Mouse (Mus musculus): Measurements from ENCODE around the gene Itih5. TPM values are rescaled to one million over a fixed set of nuclear protein-coding genes. Genes with fewer than 3 reads are reported as not detected.

Itih5 gene
- polyA plus RNA-seq, 1 experiment from 2014 or later, result 2.5 TPM

DNA sequence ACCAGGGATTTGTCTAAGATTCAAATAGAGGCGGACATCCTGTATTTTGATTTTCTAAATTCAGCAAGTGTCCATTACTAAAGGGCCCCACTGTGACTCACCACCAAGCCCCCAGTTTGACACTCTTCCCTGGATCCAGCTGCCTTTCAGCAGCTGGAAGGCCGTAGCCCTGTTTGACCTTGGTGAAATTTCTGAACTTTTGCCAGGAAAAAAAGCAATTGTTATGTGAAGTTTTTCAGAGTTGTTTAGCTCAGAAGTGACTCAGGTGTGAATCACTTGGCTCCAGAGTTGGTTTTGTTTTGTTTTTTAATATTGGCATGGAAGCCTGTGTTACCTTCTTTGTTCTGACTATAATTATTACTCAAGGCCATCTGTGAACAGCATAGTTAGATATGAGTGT is 46.0 kb downstream of the Itih5 start:
- no peaks in the 10 kb centered on the region for H3K9me3 ChIP-seq (replicated peaks)
- H3K36me3 ChIP-seq, result no peaks in the 10 kb centered on the region
- H3K4me1 ChIP-seq, result no peaks in the 10 kb centered on the region
- no peak overlapping the region for H3K27ac ChIP-seq
- no peak for DNase-seq (ENCODE audit: low spot score)
- WGBS, result 78% methylated on average over 2 of the region's 2 CpGs
- no peaks in the 10 kb centered on the region for H3K27me3 ChIP-seq (ENCODE audit: low read depth, poor library complexity, severe bottlenecking)
- H3K4me3 ChIP-seq, result no peak overlapping the region

DNA sequence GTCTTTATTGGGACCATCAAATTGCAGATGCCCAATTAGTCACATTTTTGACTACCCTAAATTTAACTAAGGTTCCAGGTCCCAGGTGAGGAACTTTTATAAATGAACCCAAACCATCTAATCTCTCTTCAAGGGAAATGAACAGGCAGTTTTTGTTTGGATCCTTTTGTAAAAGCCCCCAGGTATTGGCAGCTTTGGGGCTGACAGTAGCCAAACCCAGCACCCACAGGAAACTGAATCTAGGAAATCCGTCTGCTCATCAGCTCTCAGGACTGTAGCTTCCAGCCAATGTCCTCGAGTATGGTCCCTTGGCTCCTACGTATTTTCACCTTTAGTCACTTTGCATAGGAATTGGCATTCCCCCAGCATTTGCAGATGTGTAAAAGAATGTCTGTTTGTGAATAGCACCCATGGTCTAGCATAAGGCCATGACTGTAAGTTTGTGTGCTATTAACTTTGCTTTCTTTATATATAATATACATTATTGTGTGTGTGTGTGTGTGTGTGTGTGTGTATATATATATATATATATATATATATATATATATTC is 47.4 kb downstream of the Itih5 start:
- no peak overlapping the region for H3K27ac ChIP-seq
- no peak for DNase-seq (ENCODE audit: low spot score)
- WGBS, result 72% methylated on average over 3 of the region's 3 CpGs
- no peaks in the 10 kb centered on the region for H3K4me1 ChIP-seq
- no peaks in the 10 kb centered on the region for H3K27me3 ChIP-seq (ENCODE audit: low read depth, poor library complexity, severe bottlenecking)
- H3K4me3 ChIP-seq, result no peak overlapping the region
- H3K9me3 ChIP-seq (replicated peaks), result no peaks in the 10 kb centered on the region
- no peaks in the 10 kb centered on the region for H3K36me3 ChIP-seq

DNA sequence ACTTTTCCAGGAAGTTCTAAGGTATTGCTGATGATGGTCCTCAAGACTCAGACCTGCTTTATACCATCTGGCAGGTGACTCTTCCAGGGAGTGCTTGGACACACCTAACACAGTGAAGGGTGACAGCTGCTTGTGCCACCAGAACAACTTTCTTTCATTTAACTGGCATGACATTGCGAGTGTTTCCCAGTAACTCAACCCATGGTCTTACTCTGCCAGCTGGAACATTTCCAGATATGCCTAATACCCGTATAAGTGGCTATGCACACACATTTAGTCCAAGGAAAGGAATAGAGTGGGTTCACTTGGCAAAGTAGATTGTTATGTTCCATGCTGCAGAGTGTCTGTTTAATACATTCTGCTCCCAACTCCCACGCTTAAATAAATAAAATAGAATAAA is 50.9 kb downstream of the Itih5 start:
- Histone ChIP-seq H3K4me3 (no peak overlapping the region), H3K27ac (no peak overlapping the region), H3K36me3 (no peaks in the 10 kb centered on the region), H3K9me3 (replicated peaks) (no peaks in the 10 kb centered on the region), H3K27me3 (ENCODE audit: low read depth, poor library complexity, severe bottlenecking) (no peaks in the 10 kb centered on the region), H3K4me1 (no peaks in the 10 kb centered on the region)
- WGBS, result 89% methylated on average over 3 of the region's 3 CpGs
- no peak for DNase-seq (ENCODE audit: low spot score)

DNA sequence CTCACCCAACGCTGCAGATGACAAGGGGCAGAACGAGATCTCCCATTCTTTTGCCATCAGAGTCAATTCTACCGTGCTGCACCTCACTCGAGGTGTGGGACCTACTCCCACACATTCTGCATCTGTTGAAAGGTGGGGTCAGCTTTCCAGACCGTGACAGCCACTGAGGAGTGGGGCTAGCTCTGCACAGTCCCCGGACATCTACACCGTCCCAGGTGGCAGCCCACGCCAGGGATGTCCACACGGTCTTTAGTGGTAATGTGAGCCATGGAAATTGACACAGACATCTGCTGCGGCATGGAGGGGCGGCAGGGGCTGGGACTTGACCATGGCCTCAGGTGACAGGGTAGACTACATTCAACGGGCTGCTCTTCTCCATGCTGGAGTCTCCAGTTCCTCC is 60.1 kb downstream of the Itih5 start:
- no peak overlapping the region for H3K27ac ChIP-seq
- DNase-seq (ENCODE audit: low spot score), result no peak
- no peaks in the 10 kb centered on the region for H3K9me3 ChIP-seq (replicated peaks)
- 86% methylated on average over 12 of the region's 12 CpGs for WGBS
- H3K4me1 ChIP-seq, result peaks cover 13% of the 10 kb centered on the region
- no peaks in the 10 kb centered on the region for H3K36me3 ChIP-seq
- no peaks in the 10 kb centered on the region for H3K27me3 ChIP-seq (ENCODE audit: low read depth, poor library complexity, severe bottlenecking)
- no peak overlapping the region for H3K4me3 ChIP-seq

DNA sequence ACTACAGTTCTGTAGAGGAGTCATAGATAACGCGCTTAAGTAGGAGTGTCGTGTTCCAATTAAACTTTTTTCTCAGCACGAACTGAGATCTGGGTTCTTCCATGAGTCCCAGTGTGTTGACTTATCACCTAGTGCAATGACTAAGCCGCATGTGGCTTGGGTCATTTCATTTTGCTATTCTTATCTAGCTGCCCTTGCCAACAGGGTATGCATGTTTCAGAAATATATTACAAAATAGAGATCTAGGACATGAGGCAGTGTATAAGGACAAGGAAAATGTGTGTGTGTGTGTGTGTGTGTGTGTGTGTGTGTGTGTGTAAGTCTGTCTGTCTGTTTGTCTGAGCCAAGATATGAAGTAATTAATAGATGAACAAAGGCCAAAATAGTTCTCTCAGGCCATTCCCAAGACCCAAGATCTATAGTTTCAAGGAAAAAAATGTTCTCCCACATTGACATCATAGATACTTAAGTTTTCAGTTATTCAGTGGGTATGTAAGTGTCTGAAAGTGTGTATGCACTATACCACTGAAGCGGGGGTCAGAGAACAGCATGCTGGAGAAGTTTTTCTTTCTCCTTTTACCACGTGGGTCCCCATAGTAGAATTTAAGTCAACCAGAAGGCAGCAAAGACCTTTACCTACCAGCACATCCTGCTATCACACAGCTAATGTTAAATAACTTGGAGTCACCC is 62.6 kb downstream of the Itih5 start:
- H3K27ac ChIP-seq, result no peak overlapping the region; the same call in 1 of the 2 replicates
- H3K36me3 ChIP-seq, result no peaks in the 10 kb centered on the region
- no peaks in the 10 kb centered on the region for H3K27me3 ChIP-seq (ENCODE audit: low read depth, poor library complexity, severe bottlenecking)
- H3K4me1 ChIP-seq, result peaks cover 13% of the 10 kb centered on the region
- H3K4me3 ChIP-seq, result no peak overlapping the region
- 87% methylated on average over 7 of the region's 7 CpGs for WGBS
- DNase-seq (ENCODE audit: low spot score), result no peak
- H3K9me3 ChIP-seq (replicated peaks), result no peaks in the 10 kb centered on the region

DNA sequence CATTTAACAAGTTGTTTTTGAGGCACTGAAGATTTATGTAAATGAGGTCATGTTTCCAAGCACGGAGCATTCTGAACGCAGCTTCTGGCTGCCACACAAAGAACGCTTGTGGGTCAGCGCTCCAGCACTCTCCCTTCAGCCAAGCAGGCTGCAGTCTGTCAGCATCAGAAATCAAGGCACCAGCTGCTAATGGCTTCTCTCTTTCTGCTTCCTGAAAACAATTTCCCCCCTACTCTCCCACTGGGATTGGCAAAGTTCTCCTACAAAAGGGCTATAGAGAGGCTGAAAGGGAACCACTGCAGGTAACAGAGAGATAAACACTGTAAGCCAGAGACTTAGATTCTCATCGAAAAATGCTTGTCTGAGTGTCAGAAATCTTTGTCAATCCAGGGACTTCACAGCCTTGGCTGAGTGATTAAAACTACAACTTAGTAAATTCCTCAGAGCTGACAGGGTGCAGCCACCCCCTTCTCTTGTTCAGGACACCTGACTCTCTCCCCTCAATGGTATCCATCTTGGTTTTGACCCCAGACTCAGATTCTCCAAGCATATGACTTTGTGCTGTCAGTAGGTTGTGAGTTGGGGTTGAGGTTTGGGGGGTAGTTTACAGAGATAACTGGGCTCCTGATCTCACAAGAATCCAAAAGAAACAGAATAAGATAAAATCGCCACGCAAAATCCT is 63.3 kb downstream of the Itih5 start:
- Histone ChIP-seq H3K4me1 (peaks cover 13% of the 10 kb centered on the region), H3K27me3 (ENCODE audit: low read depth, poor library complexity, severe bottlenecking) (no peaks in the 10 kb centered on the region), H3K36me3 (no peaks in the 10 kb centered on the region), H3K27ac (no peak overlapping the region; the same call in 1 of the 2 replicates), H3K9me3 (replicated peaks) (no peaks in the 10 kb centered on the region), H3K4me3 (no peak overlapping the region)
- DNase-seq (ENCODE audit: low spot score), result no peak
- WGBS, result 65% methylated on average over 7 of the region's 7 CpGs

DNA sequence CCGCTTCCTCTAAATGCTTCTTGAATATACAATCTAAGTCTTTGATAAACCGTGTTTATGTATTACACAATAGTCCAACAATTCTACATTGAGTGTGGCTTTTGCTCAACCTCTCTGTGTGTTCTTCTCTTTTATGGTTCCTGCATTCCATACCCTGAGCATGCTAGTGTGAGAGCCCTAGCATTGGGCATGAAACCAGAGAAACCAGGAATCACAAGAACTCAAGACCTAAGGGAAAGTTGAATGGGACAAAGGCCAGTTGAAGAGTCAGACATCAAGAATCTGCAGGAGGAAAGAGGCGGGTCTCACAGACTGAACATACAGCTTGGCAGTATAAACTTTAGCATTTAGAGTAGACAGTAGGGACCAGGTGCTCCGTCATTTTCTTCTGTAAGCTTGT is 68.5 kb downstream of the Itih5 start:
- H3K27me3 ChIP-seq (ENCODE audit: low read depth, poor library complexity, severe bottlenecking), result no peaks in the 10 kb centered on the region
- no peak for DNase-seq (ENCODE audit: low spot score)
- no peaks in the 10 kb centered on the region for H3K9me3 ChIP-seq (replicated peaks)
- H3K36me3 ChIP-seq, result no peaks in the 10 kb centered on the region
- H3K4me3 ChIP-seq, result no peak overlapping the region
- peaks cover 6% of the 10 kb centered on the region; the same call in 1 of the 2 replicates for H3K4me1 ChIP-seq
- WGBS, result 94% methylated on average over 4 of the region's 4 CpGs
- H3K27ac ChIP-seq, result no peak overlapping the region

DNA sequence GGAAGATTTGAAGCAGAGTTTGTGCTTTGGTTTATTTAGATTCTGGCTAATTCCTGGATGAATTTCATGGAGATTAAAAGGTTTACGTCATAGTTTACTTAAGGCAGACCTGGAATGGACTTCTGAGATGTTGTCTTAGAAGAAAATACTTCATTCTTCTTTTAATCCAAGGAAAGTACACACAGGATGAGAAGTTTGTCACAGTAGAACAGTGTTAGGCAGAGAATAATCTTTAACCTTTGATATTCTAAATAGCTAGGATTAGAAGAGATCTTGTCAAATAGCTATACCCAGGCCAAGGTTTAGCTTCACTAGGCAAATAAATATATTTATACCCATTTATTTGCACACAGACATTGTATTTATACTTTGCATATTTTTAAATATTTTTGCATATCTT is 73.5 kb downstream of the Itih5 start:
- Histone ChIP-seq H3K27ac (no peak overlapping the region), H3K36me3 (no peaks in the 10 kb centered on the region), H3K4me1 (no peaks in the 10 kb centered on the region), H3K27me3 (ENCODE audit: low read depth, poor library complexity, severe bottlenecking) (no peaks in the 10 kb centered on the region), H3K4me3 (no peak overlapping the region), H3K9me3 (replicated peaks) (no peaks in the 10 kb centered on the region)
- 95% methylated on average over 1 of the region's 1 CpGs for WGBS
- no peak for DNase-seq (ENCODE audit: low spot score)

DNA sequence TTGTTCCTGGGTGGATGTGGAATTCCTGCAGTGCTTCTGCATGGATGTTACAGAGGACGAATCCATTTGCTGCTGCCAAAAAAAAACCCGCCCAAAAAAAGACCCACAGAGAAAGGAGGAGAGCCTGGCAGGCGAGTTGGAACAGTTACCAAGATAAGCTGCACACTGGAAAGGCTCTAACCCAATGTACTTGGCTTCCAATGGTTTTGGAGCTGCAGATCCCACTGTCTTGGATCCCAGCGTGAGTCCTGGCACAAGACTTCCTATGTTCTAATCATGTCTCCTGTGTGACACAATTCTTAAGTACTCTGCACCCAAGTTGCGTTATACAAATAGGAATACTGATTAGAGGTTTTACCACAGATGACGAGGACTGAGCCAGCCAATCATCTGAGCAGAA is 78.6 kb downstream of the Itih5 start:
- Histone ChIP-seq H3K27me3 (ENCODE audit: low read depth, poor library complexity, severe bottlenecking) (no peaks in the 10 kb centered on the region), H3K9me3 (replicated peaks) (no peaks in the 10 kb centered on the region), H3K4me3 (no peak overlapping the region), H3K36me3 (no peaks in the 10 kb centered on the region), H3K4me1 (no peaks in the 10 kb centered on the region), H3K27ac (no peak overlapping the region)
- WGBS, result 78% methylated on average over 6 of the region's 6 CpGs
- DNase-seq (ENCODE audit: low spot score), result no peak

DNA sequence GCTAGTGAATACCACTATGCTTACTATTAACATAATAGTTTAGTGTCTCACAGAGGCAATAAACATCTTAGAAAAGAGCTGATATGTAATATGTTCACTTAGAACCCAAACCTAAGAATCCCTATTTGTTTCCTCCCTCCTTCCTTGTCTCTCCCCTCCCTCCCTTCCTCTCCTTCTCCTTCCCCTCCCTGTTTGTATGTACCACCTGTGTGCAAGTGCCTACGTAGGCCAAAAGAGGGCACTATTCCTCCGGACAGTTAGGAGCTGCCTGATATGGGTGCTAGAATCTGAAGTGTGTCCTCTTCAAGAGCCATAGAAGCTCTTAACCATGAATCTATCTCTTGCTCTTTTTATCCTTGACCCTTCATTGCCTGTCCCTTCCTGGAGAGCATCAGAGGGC is 83.2 kb downstream of the Itih5 start:
- DNase-seq (ENCODE audit: low spot score), result no peak
- Histone ChIP-seq H3K27ac (no peak overlapping the region), H3K9me3 (replicated peaks) (no peaks in the 10 kb centered on the region), H3K36me3 (no peaks in the 10 kb centered on the region), H3K4me3 (no peak overlapping the region), H3K4me1 (no peaks in the 10 kb centered on the region), H3K27me3 (ENCODE audit: low read depth, poor library complexity, severe bottlenecking) (no peaks in the 10 kb centered on the region)
- WGBS, result 93% methylated on average over 2 of the region's 2 CpGs

DNA sequence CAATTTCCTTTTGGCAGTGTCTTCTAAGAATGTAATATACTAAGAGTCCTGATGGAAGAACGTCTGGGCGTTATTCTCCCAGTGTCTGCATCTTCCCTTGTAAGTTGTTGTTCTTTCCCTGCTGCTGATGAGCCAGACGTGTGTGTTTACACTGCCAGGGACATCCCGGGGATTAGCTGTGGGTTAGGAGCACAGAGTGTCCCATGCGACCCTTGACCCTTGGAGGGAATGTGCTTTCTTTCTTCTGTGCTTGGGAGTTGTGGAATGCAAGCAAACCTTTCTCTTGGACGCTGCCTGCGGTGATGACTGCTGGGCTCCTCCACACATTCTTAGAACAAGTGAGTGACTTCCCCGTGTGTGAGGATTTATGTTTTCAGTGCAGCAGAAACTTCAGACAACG is 89.6 kb downstream of the Itih5 start:
- DNase-seq (ENCODE audit: low spot score), result no peak
- Histone ChIP-seq H3K27ac (no peak overlapping the region), H3K9me3 (replicated peaks) (no peaks in the 10 kb centered on the region), H3K4me3 (no peak overlapping the region), H3K27me3 (ENCODE audit: low read depth, poor library complexity, severe bottlenecking) (no peaks in the 10 kb centered on the region), H3K4me1 (no peaks in the 10 kb centered on the region; the same call in 1 of the 2 replicates), H3K36me3 (no peaks in the 10 kb centered on the region)
- 17% methylated on average over 9 of the region's 9 CpGs for WGBS

DNA sequence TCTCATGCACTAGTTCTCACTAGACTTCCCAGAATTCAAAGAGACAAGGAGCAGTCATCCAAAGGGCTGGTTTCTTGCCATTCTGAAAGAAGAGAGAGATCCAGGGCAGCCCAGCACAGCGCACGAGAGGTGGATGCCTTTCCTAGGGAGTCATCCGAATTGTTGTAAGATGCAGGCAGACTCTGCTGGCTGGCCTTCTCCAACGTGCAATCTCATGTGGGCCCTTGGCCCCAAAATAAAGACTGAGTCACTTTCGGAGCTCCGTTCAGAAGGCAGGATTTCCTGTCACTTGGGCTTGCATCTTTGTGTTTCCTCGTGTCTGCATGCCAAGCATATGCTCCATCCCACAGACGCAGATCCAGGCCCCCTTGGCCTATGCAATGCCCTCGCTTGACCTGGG is 97.1 kb downstream of the Itih5 start:
- Histone ChIP-seq H3K4me3 (no peak overlapping the region), H3K27ac (no peak overlapping the region), H3K27me3 (ENCODE audit: low read depth, poor library complexity, severe bottlenecking) (no peaks in the 10 kb centered on the region), H3K4me1 (peaks cover 10% of the 10 kb centered on the region; the same call in 1 of the 2 replicates), H3K36me3 (no peaks in the 10 kb centered on the region), H3K9me3 (replicated peaks) (no peaks in the 10 kb centered on the region)
- no peak for DNase-seq (ENCODE audit: low spot score)
- 83% methylated on average over 9 of the region's 9 CpGs for WGBS

DNA sequence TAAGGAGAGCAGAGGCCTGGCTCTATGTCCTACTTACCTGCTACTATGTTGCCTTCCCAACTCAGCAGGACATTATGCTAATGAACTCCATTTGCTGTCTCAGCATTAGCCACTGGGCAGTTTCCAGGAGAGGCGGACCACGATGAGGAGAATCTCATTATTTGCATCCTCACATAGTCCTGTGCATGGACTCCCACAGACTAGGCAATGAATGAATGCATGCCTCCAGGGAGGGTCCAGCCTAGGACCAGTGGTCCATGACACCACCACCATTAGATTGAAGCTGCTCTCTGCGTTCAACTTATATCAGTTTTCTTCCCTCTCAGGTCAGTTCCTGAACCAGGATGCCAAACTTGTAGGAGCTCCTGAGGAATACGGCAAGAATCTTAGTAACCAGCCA is 97.6 kb downstream of the Itih5 start:
- Histone ChIP-seq H3K9me3 (replicated peaks) (no peaks in the 10 kb centered on the region), H3K4me3 (no peak overlapping the region), H3K4me1 (peaks cover 10% of the 10 kb centered on the region; the same call in 1 of the 2 replicates), H3K36me3 (no peaks in the 10 kb centered on the region), H3K27me3 (ENCODE audit: low read depth, poor library complexity, severe bottlenecking) (no peaks in the 10 kb centered on the region), H3K27ac (no peak overlapping the region)
- 79% methylated on average over 4 of the region's 4 CpGs for WGBS
- no peak for DNase-seq (ENCODE audit: low spot score)

Measured in limb, embryonic 10.5 days (tissue).